In genomic region chr16:94827092-94827585, GRCm38 (mm10) we compare ENCODE assay signal across 8 mouse cellular contexts.
DNase-seq lines count a peak whose midpoint lies in the region; ATAC-seq lines count a peak whose summit lies in the region.

No protein-coding gene starts in this region.

- ATAC-seq in hindbrain, embryonic 14.5 days (ENCODE audit: low FRiP score): peak; percentile 34; the same call in 1 of the 2 replicates
- no peak for ATAC-seq in hindbrain, embryonic 12.5 days (ENCODE audit: low FRiP score)

- H3K9ac ChIP-seq in hindbrain, embryonic 14.5 days: no peak overlapping the region
- H3K9ac ChIP-seq in hindbrain, embryonic 12.5 days: no peak overlapping the region

- no peak overlapping the region for H3K4me3 ChIP-seq in hindbrain, embryonic 14.5 days (replicated peaks; ENCODE audit: low read length)
- H3K4me3 ChIP-seq in hindbrain, embryonic 12.5 days: no peak overlapping the region

- WGBS in hindbrain, embryonic 14.5 days: 52% methylated on average over 8 of the region's 8 CpGs
- WGBS in hindbrain, embryonic 12.5 days: 81% methylated on average over 8 of the region's 8 CpGs

- H3K4me2 ChIP-seq in hindbrain, embryonic 14.5 days (replicated peaks): no peak overlapping the region
- H3K4me2 ChIP-seq in hindbrain, embryonic 12.5 days (replicated peaks): no peak overlapping the region

- peak; percentile 30 for DNase-seq in hindbrain, embryonic 14.5 days (ENCODE audit: low spot score)
- DNase-seq in cerebellum, adult 11 months: peak; percentile 51
- peak; percentile 56 for DNase-seq in gastrocnemius, postnatal 25 days
- peak; percentile 50 for DNase-seq in layer of hippocampus, adult 9-11 months
- DNase-seq in adipocyte (ENCODE audit: low spot score): no peak
- DNase-seq in kidney, postnatal 36 days: no peak
- DNase-seq in kidney, adult 8-10 months: no peak

- no peak overlapping the region for H3K27ac ChIP-seq in hindbrain, embryonic 14.5 days
- H3K27ac ChIP-seq in hindbrain, embryonic 12.5 days: no peak overlapping the region

- H3K9me3 ChIP-seq in hindbrain, embryonic 14.5 days (ENCODE audit: control insufficient read depth, low read length): 0 out of 2 replicates have a peak, but pooled peaks cover 4% of the 10 kb centered on the region
- H3K9me3 ChIP-seq in hindbrain, embryonic 12.5 days (replicated peaks): no peaks in the 10 kb centered on the region

- H3K36me3 ChIP-seq in hindbrain, embryonic 14.5 days (replicated peaks; ENCODE audit: control insufficient read depth, insufficient read depth): no peaks in the 10 kb centered on the region
- H3K36me3 ChIP-seq in hindbrain, embryonic 12.5 days: no peaks in the 10 kb centered on the region

- no peaks in the 10 kb centered on the region for H3K27me3 ChIP-seq in hindbrain, embryonic 14.5 days (ENCODE audit: control insufficient read depth, insufficient read depth, low read length)
- H3K27me3 ChIP-seq in hindbrain, embryonic 12.5 days: no peaks in the 10 kb centered on the region

- no peaks in the 10 kb centered on the region for H3K4me1 ChIP-seq in hindbrain, embryonic 14.5 days (replicated peaks; ENCODE audit: control insufficient read depth, insufficient read depth, low read length)
- 0 out of 2 replicates have a peak, but pooled peaks cover 3% of the 10 kb centered on the region for H3K4me1 ChIP-seq in hindbrain, embryonic 12.5 days

Comparison
In these comparisons a context has a peak if more than half of its experiments do, and no peak if none do; other contexts are left out.
1. DNase-seq: peak in hindbrain, embryonic 14.5 days (single experiment), cerebellum, adult 11 months (single experiment), gastrocnemius, postnatal 25 days (single experiment) and layer of hippocampus, adult 9-11 months (single experiment); none in adipocyte (single experiment), kidney, postnatal 36 days (0 of 2) and kidney, adult 8-10 months (0 of 2).